Mouse (Mus musculus) stomach, postnatal 0 days (tissue): ENCODE data around the gene Vsig8. TPM values are rescaled to one million over a fixed set of nuclear protein-coding genes. Genes with fewer than 3 reads are reported as not detected.

Source experiments
- ATAC-seq: fragments of 200-750 bp; cut with Nextera tagmentation; 2 replicates; pipeline ENCODE4 v1.8.0; 2017; ENCODE audit not compliant: low FRiP score, low TSS enrichment
- DNase-seq: peaks from one replicate; pipeline ENCODE4 v3.0.0-alpha.2; 2016; ENCODE audit warnings: low spot score
- H3K27ac ChIP-seq: fragments of 300-500 bp; sonication (generic); replicated peaks from 2 replicates; pipeline ENCODE4 v1.5.1; 2014; ENCODE audit warnings: mild to moderate bottlenecking, control low read depth
- H3K27me3 ChIP-seq: fragments of 300-500 bp; sonication (generic); 2 replicates; pipeline ENCODE4 v1.6.1; 2014; ENCODE audit warnings: low read length; ENCODE audit not compliant: control insufficient read depth, insufficient read depth
- H3K36me3 ChIP-seq: fragments of 300-500 bp; sonication (generic); 2 replicates; pipeline ENCODE4 v1.6.1; 2014; ENCODE audit warnings: low read length, mixed read lengths; ENCODE audit not compliant: control insufficient read depth, insufficient read depth
- H3K4me1 ChIP-seq: fragments of 300-500 bp; sonication (generic); replicated peaks from 2 replicates; pipeline ENCODE4 v1.6.1; 2014; ENCODE audit warnings: antibody characterized with exemption; ENCODE audit not compliant: control insufficient read depth, insufficient read depth
- H3K4me2 ChIP-seq: fragments of 300-500 bp; sonication (generic); replicated peaks from 2 replicates; pipeline ENCODE4 v1.6.1; 2014; ENCODE audit warnings: low read depth, mild to moderate bottlenecking, control low read depth, moderate library complexity
- H3K4me3 ChIP-seq: fragments of 300-500 bp; sonication (generic); 2 replicates; pipeline ENCODE4 v1.5.1; 2014; ENCODE audit warnings: low read depth, low read length, control low read depth
- H3K9ac ChIP-seq: fragments of 300-500 bp; sonication (generic); 2 replicates; pipeline ENCODE4 v1.6.1; 2014; ENCODE audit warnings: mild to moderate bottlenecking, low read length, control low read depth, mixed read lengths
- H3K9me3 ChIP-seq: fragments of 300-500 bp; sonication (generic); 2 replicates; pipeline ENCODE4 v1.6.1; 2016; ENCODE audit warnings: low read length; ENCODE audit not compliant: control insufficient read depth
- CTCF ChIP-seq: IDR thresholded peaks from 2 replicates; pipeline ENCODE4 v1.5.1; 2016; ENCODE audit warnings: antibody characterized with exemption, low read depth, mild to moderate bottlenecking, moderate library complexity
- EP300 ChIP-seq: optimal IDR thresholded peaks from 2 replicates; pipeline ENCODE3; 2016; ENCODE audit warnings: antibody characterized with exemption
- WGBS: fragments of 180-500 bp; shearing (Covaris S2); extraction: QIAGEN DNeasy Blood & Tissue Kit; methylation state at CpG from one replicate; pipeline ENCODE4 v1.1.7; 2014; 5-methylcytosine and 5-hydroxymethylcytosine counted together
- polyA plus RNA-seq: library from polyadenylated mRNA; unstranded; fragments of >200 nt; fragmentation: Nextera tagmentation; extraction: Ambion mirVana; gene quantifications from 2 replicates; pipeline ENCODE4 v1.2.1, GENCODE M21; 2015

Vsig8 gene
- polyA plus RNA-seq, 1 experiment from 2014 or later, result 19.2 TPM

DNA sequence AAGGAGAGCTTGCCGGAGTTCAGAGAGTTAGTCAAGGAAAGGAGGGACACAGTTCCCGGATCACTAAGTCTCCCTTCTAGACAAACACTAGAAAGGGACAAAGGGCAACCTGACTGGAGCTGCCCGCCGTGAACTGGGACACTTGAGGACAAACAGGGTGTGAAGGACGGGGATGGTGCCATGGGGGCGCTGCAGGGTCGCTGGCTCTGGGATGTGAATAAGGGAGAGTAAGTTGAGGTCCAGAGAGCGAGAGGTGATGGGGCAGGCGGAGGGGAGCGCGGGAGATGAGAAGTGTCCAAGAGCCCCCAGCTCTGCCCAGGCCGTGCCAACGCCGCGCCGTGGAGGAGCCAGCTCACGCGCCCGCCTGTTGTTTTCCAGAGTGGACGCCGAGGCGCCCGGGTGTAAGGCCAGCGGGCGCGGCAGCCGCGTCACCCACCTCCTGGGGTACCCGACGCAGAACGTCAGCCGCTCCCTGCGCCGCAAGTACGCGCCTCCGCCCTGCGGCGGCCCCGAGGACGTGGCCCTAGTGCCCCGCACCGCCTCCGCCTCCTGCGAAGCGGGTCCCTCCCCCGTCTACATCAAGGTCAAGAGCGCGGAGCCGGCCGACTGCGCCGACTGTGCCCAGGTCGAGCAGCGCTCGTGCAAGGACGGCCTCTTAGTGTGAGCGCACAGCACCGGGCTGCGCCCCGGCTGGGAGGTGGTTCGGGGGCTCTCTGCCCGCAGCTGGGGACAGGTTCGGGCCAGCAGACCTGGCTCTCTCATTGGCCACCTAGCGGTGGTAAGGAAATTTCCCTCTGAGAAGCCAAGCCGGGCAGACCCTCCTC, 7.1 kb downstream of the Vsig8 start:
- 0% methylated on average over 64 of the region's 66 CpGs for WGBS
- H3K27ac ChIP-seq, result peak overlapping the region; percentile 72

DNA sequence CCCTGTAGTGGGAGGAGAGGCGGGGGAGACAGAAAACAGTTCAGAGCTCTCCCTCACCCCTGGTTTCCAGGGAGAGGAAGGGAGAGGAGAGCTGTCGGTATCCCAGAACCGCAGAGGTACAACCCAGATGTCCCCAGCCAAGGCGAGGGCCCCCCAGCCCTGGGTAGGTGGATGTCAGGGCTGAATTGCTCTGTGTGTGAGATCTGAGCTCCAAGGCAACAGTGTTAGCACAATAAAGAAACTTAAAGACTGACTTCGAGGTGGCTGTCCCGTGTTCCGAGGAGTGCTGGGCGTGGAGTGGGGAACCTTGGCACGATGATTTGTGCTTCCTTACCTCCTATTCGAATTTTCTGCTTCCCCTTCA, 7.7 kb downstream of the Vsig8 start:
- no peak for DNase-seq
- peak overlapping the region; percentile 64; the same call in 1 of the 2 replicates for H3K9ac ChIP-seq

More for the DNA sequence above, 7.1 kb downstream of the Vsig8 start:
- peak; percentile 88 for DNase-seq
- peak; percentile 95 for ATAC-seq
- Histone ChIP-seq H3K9me3 (no peaks in the 10 kb centered on the region), H3K4me3 (peak overlapping the region; percentile 55), H3K4me2 (peak overlapping the region; percentile 92), H3K9ac (peak overlapping the region; percentile 64), H3K27me3 (no peaks in the 10 kb centered on the region), H3K4me1 (peaks cover 8% of the 10 kb centered on the region), H3K36me3 (no peaks in the 10 kb centered on the region)
- TF ChIP-seq CTCF, result peak; percentile 80
- no peak for TF ChIP-seq EP300

DNA sequence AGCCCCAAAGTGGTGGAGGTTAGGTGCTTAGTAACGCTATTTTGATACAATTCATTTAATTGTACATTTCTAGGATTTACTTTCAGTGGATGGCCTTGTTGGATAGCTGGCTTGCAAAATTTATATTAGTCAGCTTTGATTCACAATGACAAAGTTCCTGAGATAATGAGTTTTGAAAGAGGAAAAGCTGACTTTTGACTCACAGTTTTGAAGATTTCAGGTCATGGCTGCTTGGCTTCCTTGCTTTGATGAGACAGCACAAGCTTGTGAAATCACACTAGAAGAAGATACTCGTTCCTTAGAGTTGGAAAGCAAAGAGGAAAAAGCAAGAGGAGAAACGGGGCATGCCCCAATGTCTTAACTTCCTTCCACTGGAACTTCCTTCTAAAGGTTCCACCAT, 10.4 kb downstream of the Vsig8 start:
- WGBS, result 79% methylated on average over 3 of the region's 3 CpGs
- peaks cover 8% of the 10 kb centered on the region for H3K4me1 ChIP-seq
- H3K27ac ChIP-seq, result no peak overlapping the region
- H3K4me3 ChIP-seq, result no peak overlapping the region
- no peaks in the 10 kb centered on the region for H3K36me3 ChIP-seq
- H3K27me3 ChIP-seq, result no peaks in the 10 kb centered on the region
- no peak for ATAC-seq
- H3K4me2 ChIP-seq, result no peak overlapping the region
- DNase-seq, result no peak
- TF ChIP-seq EP300, result no peak
- TF ChIP-seq CTCF, result no peak
- H3K9ac ChIP-seq, result no peak overlapping the region
- no peaks in the 10 kb centered on the region for H3K9me3 ChIP-seq

More for the DNA sequence above, 7.7 kb downstream of the Vsig8 start:
- 6% methylated on average over 9 of the region's 10 CpGs for WGBS
- Histone ChIP-seq H3K4me1 (peaks cover 8% of the 10 kb centered on the region), H3K36me3 (no peaks in the 10 kb centered on the region), H3K27ac (peak overlapping the region; percentile 72), H3K9me3 (no peaks in the 10 kb centered on the region), H3K27me3 (no peaks in the 10 kb centered on the region), H3K4me2 (peak overlapping the region; percentile 92), H3K4me3 (peak overlapping the region; percentile 55)
- TF ChIP-seq EP300 (no peak), CTCF (no peak)
- ATAC-seq, result no peak; the same call in 1 of the 2 replicates

DNA sequence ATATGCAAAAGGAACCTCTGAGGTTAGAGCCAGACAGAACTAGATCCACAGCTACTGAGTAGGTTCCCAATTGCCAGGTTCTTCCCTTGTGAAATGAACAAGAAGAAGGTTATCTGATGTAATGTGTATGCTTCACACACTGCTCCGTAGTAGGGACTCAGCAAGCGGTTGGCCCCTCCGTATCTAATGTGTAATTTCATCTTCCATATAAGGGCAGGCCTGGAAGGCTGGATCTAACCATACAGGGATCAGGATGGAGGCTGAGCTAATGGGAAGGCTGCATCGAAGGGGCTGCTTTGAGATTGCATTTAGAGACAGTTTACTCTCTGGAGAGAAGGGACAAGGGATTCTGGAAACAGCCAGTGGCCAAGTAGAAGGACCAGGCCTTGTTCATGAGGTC, 12.0 kb downstream of the Vsig8 start:
- Histone ChIP-seq H3K27me3 (no peaks in the 10 kb centered on the region), H3K4me1 (no peaks in the 10 kb centered on the region), H3K27ac (no peak overlapping the region), H3K9ac (no peak overlapping the region), H3K9me3 (no peaks in the 10 kb centered on the region), H3K4me2 (no peak overlapping the region), H3K36me3 (no peaks in the 10 kb centered on the region), H3K4me3 (no peak overlapping the region)
- TF ChIP-seq CTCF, result no peak
- TF ChIP-seq EP300, result no peak
- ATAC-seq, result no peak
- 23% methylated on average over 4 of the region's 4 CpGs for WGBS
- DNase-seq, result no peak

DNA sequence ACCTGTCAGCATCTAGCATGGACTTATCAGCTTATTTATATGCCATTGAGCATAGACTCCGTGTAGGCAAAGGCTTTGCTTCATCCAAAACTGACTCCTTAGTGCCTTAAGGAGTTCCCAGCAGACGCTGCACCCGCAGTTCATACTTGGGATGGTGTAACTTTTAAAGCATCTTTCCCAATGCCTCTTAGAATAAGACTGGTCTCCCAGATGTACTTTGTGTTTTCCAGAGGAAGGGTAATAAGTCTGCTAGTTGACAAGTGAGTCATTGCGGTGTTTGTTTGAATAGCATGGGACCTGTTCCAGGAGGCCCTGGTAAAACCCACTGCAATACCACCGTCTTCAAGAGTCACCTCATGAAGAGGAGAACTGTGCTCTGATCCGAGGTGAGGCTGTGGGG, 24.4 kb downstream of the Vsig8 start:
- ATAC-seq (peak; percentile 68), DNase-seq (no peak)
- 0 out of 2 replicates have a peak overlapping the region, but pooled peaks have one; percentile 53 for H3K27ac ChIP-seq
- TF ChIP-seq EP300, result peak; percentile 50
- no peak for TF ChIP-seq CTCF
- no peaks in the 10 kb centered on the region for H3K4me1 ChIP-seq
- no peaks in the 10 kb centered on the region for H3K36me3 ChIP-seq
- WGBS, result 38% methylated on average over 6 of the region's 6 CpGs
- no peaks in the 10 kb centered on the region for H3K27me3 ChIP-seq
- no peak overlapping the region for H3K9ac ChIP-seq
- no peaks in the 10 kb centered on the region for H3K9me3 ChIP-seq
- no peak overlapping the region for H3K4me2 ChIP-seq
- H3K4me3 ChIP-seq, result no peak overlapping the region

DNA sequence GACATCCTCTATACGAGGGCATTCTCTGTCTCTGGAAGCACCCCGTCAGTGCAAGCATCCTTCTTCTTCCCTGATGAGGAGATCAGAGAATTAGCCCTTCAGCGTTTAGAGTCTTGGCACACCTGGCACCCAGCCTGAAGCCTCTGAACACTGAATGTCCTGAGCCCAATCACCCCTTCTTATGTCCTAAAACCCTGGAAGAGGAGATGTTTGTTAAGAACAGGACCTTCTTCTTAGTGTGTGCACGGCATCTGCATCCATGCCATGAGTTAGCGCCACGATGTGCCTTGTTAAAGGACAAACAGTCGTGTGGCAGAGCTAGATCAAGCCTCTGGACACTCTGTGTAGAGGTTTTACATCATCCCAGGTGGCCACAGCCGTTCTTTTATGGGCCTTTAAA, 26.7 kb downstream of the Vsig8 start:
- TF ChIP-seq CTCF (no peak), EP300 (no peak)
- Histone ChIP-seq H3K4me2 (no peak overlapping the region), H3K27ac (no peak overlapping the region), H3K4me3 (no peak overlapping the region), H3K36me3 (no peaks in the 10 kb centered on the region), H3K27me3 (no peaks in the 10 kb centered on the region), H3K9me3 (no peaks in the 10 kb centered on the region), H3K4me1 (no peaks in the 10 kb centered on the region), H3K9ac (no peak overlapping the region)
- ATAC-seq (no peak), DNase-seq (no peak)
- 82% methylated on average over 8 of the region's 8 CpGs for WGBS
